Mouse (Mus musculus): ENCODE measurements around the gene Nr2c1. TPM values are rescaled to one million over a fixed set of nuclear protein-coding genes. Genes with fewer than 3 reads are reported as not detected.
A peak's percentile ranks its signal among the peaks of the same experiment; 100 is the strongest.

Nr2c1 gene
- polyA plus RNA-seq, 1 experiment from 2014 or later: 8.8 TPM

GRCm38 (mm10) chr10:94133674-94134073, 14.1 kb upstream of the Nr2c1 start:
- Histone ChIP-seq H3K27ac (ENCODE audit: low read length) (no peak overlapping the region), H3K4me1 (replicated peaks; ENCODE audit: control insufficient read depth, insufficient read depth, low read length) (peaks cover 13% of the 10 kb centered on the region), H3K9ac (replicated peaks; ENCODE audit: low read depth, low read length) (no peak overlapping the region), H3K9me3 (ENCODE audit: control insufficient read depth, low read length) (no peaks in the 10 kb centered on the region), H3K27me3 (replicated peaks; ENCODE audit: control insufficient read depth, insufficient read depth, low read length) (no peaks in the 10 kb centered on the region; the same call in 1 of the 2 replicates), H3K4me2 (ENCODE audit: low read length) (no peak overlapping the region), H3K36me3 (ENCODE audit: control insufficient read depth, insufficient read depth) (no peaks in the 10 kb centered on the region), H3K4me3 (replicated peaks; ENCODE audit: low read length) (no peak overlapping the region)
- WGBS: 90% methylated on average over 7 of the region's 7 CpGs
- no peak for ATAC-seq

- no peak overlapping the region for H3K4me3 ChIP-seq (replicated peaks; ENCODE audit: low read length)
- H3K27ac ChIP-seq (ENCODE audit: low read length): no peak overlapping the region
- WGBS: 85% methylated on average over 12 of the region's 12 CpGs
- no peak overlapping the region for H3K9ac ChIP-seq (replicated peaks; ENCODE audit: low read depth, low read length)
- H3K9me3 ChIP-seq (ENCODE audit: control insufficient read depth, low read length): no peaks in the 10 kb centered on the region
- H3K27me3 ChIP-seq (replicated peaks; ENCODE audit: control insufficient read depth, insufficient read depth, low read length): no peaks in the 10 kb centered on the region; the same call in 1 of the 2 replicates
- ATAC-seq: no peak
- H3K36me3 ChIP-seq (ENCODE audit: control insufficient read depth, insufficient read depth): no peaks in the 10 kb centered on the region
- H3K4me1 ChIP-seq (replicated peaks; ENCODE audit: control insufficient read depth, insufficient read depth, low read length): peaks cover 3% of the 10 kb centered on the region
- H3K4me2 ChIP-seq (ENCODE audit: low read length): no peak overlapping the region
Measured at GRCm38 (mm10) chr10:94134535-94135390, 13.1 kb upstream of the Nr2c1 start.

GRCm38 (mm10) chr10:94138890-94139482, 8.8 kb upstream of the Nr2c1 start:
- Histone ChIP-seq H3K27me3 (replicated peaks; ENCODE audit: control insufficient read depth, insufficient read depth, low read length) (no peaks in the 10 kb centered on the region), H3K27ac (ENCODE audit: low read length) (no peak overlapping the region), H3K4me1 (replicated peaks; ENCODE audit: control insufficient read depth, insufficient read depth, low read length) (no peaks in the 10 kb centered on the region), H3K9me3 (ENCODE audit: control insufficient read depth, low read length) (no peaks in the 10 kb centered on the region), H3K4me3 (replicated peaks; ENCODE audit: low read length) (no peak overlapping the region), H3K4me2 (ENCODE audit: low read length) (no peak overlapping the region), H3K36me3 (ENCODE audit: control insufficient read depth, insufficient read depth) (no peaks in the 10 kb centered on the region), H3K9ac (replicated peaks; ENCODE audit: low read depth, low read length) (no peak overlapping the region)
- 94% methylated on average over 10 of the region's 10 CpGs for WGBS
- ATAC-seq: no peak

GRCm38 (mm10) chr10:94140227-94140931, 7.4 kb upstream of the Nr2c1 start:
- Histone ChIP-seq H3K4me2 (ENCODE audit: low read length) (no peak overlapping the region), H3K9ac (replicated peaks; ENCODE audit: low read depth, low read length) (no peak overlapping the region), H3K4me1 (replicated peaks; ENCODE audit: control insufficient read depth, insufficient read depth, low read length) (0 out of 2 replicates have a peak, but pooled peaks cover 2% of the 10 kb centered on the region), H3K27me3 (replicated peaks; ENCODE audit: control insufficient read depth, insufficient read depth, low read length) (no peaks in the 10 kb centered on the region), H3K4me3 (replicated peaks; ENCODE audit: low read length) (no peak overlapping the region), H3K27ac (ENCODE audit: low read length) (no peak overlapping the region), H3K9me3 (ENCODE audit: control insufficient read depth, low read length) (no peaks in the 10 kb centered on the region), H3K36me3 (ENCODE audit: control insufficient read depth, insufficient read depth) (no peaks in the 10 kb centered on the region)
- ATAC-seq: no peak
- 87% methylated on average over 3 of the region's 3 CpGs for WGBS

GRCm38 (mm10) chr10:94142427-94142826, 5.4 kb upstream of the Nr2c1 start:
- no peak for ATAC-seq
- peaks cover 3% of the 10 kb centered on the region; the same call in 1 of the 2 replicates for H3K4me1 ChIP-seq (replicated peaks; ENCODE audit: control insufficient read depth, insufficient read depth, low read length)
- no peaks in the 10 kb centered on the region for H3K9me3 ChIP-seq (ENCODE audit: control insufficient read depth, low read length)
- no peaks in the 10 kb centered on the region for H3K36me3 ChIP-seq (ENCODE audit: control insufficient read depth, insufficient read depth)
- no peak overlapping the region for H3K9ac ChIP-seq (replicated peaks; ENCODE audit: low read depth, low read length)
- WGBS: 93% methylated on average over 3 of the region's 3 CpGs
- H3K4me2 ChIP-seq (ENCODE audit: low read length): no peak overlapping the region
- H3K27me3 ChIP-seq (replicated peaks; ENCODE audit: control insufficient read depth, insufficient read depth, low read length): no peaks in the 10 kb centered on the region
- no peak overlapping the region for H3K27ac ChIP-seq (ENCODE audit: low read length)
- H3K4me3 ChIP-seq (replicated peaks; ENCODE audit: low read length): no peak overlapping the region

- Histone ChIP-seq H3K4me1 (replicated peaks; ENCODE audit: control insufficient read depth, insufficient read depth, low read length) (peaks cover 17% of the 10 kb centered on the region), H3K27me3 (replicated peaks; ENCODE audit: control insufficient read depth, insufficient read depth, low read length) (no peaks in the 10 kb centered on the region), H3K9ac (replicated peaks; ENCODE audit: low read depth, low read length) (no peak overlapping the region), H3K27ac (ENCODE audit: low read length) (no peak overlapping the region), H3K9me3 (ENCODE audit: control insufficient read depth, low read length) (no peaks in the 10 kb centered on the region), H3K4me3 (replicated peaks; ENCODE audit: low read length) (no peak overlapping the region), H3K36me3 (ENCODE audit: control insufficient read depth, insufficient read depth) (no peaks in the 10 kb centered on the region), H3K4me2 (ENCODE audit: low read length) (no peak overlapping the region)
- 53% methylated on average over 5 of the region's 5 CpGs for WGBS
- no peak for ATAC-seq
Measured at GRCm38 (mm10) chr10:94144581-94144980, 3.2 kb upstream of the Nr2c1 start.

- peak overlapping the region; percentile 70 for H3K4me2 ChIP-seq (ENCODE audit: low read length)
- peak overlapping the region; percentile 7; the same call in 1 of the 2 replicates for H3K27ac ChIP-seq (ENCODE audit: low read length)
- ATAC-seq: no peak
- WGBS: 14% methylated on average over 8 of the region's 8 CpGs
- H3K9ac ChIP-seq (replicated peaks; ENCODE audit: low read depth, low read length): peak overlapping the region; percentile 94
- H3K9me3 ChIP-seq (ENCODE audit: control insufficient read depth, low read length): no peaks in the 10 kb centered on the region
- H3K4me1 ChIP-seq (replicated peaks; ENCODE audit: control insufficient read depth, insufficient read depth, low read length): peaks cover 17% of the 10 kb centered on the region
- H3K4me3 ChIP-seq (replicated peaks; ENCODE audit: low read length): peak overlapping the region; percentile 99
- no peaks in the 10 kb centered on the region for H3K27me3 ChIP-seq (replicated peaks; ENCODE audit: control insufficient read depth, insufficient read depth, low read length)
- H3K36me3 ChIP-seq (ENCODE audit: control insufficient read depth, insufficient read depth): no peaks in the 10 kb centered on the region
Measured at GRCm38 (mm10) chr10:94147391-94147755, 450 bp upstream of the Nr2c1 start.

- 82% methylated on average over 4 of the region's 4 CpGs for WGBS
- H3K27me3 ChIP-seq (replicated peaks; ENCODE audit: control insufficient read depth, insufficient read depth, low read length): no peaks in the 10 kb centered on the region
- no peak overlapping the region for H3K9ac ChIP-seq (replicated peaks; ENCODE audit: low read depth, low read length)
- no peak overlapping the region for H3K27ac ChIP-seq (ENCODE audit: low read length)
- no peak overlapping the region for H3K4me3 ChIP-seq (replicated peaks; ENCODE audit: low read length)
- no peak for ATAC-seq
- H3K36me3 ChIP-seq (ENCODE audit: control insufficient read depth, insufficient read depth): no peaks in the 10 kb centered on the region
- no peak overlapping the region for H3K4me2 ChIP-seq (ENCODE audit: low read length)
- H3K9me3 ChIP-seq (ENCODE audit: control insufficient read depth, low read length): no peaks in the 10 kb centered on the region
- H3K4me1 ChIP-seq (replicated peaks; ENCODE audit: control insufficient read depth, insufficient read depth, low read length): peaks cover 15% of the 10 kb centered on the region
Measured at GRCm38 (mm10) chr10:94151488-94151887, 3.7 kb downstream of the Nr2c1 start.

- Histone ChIP-seq H3K9ac (replicated peaks; ENCODE audit: low read depth, low read length) (no peak overlapping the region), H3K27ac (ENCODE audit: low read length) (no peak overlapping the region), H3K4me3 (replicated peaks; ENCODE audit: low read length) (no peak overlapping the region), H3K4me2 (ENCODE audit: low read length) (no peak overlapping the region), H3K4me1 (replicated peaks; ENCODE audit: control insufficient read depth, insufficient read depth, low read length) (peaks cover 7% of the 10 kb centered on the region), H3K9me3 (ENCODE audit: control insufficient read depth, low read length) (no peaks in the 10 kb centered on the region), H3K27me3 (replicated peaks; ENCODE audit: control insufficient read depth, insufficient read depth, low read length) (no peaks in the 10 kb centered on the region), H3K36me3 (ENCODE audit: control insufficient read depth, insufficient read depth) (no peaks in the 10 kb centered on the region)
- no peak for ATAC-seq
Measured at GRCm38 (mm10) chr10:94153841-94154240, 6.0 kb downstream of the Nr2c1 start.

Data from forebrain, embryonic 16.5 days (tissue).